Mouse (Mus musculus): ENCODE data around the gene Thrsp. TPM values are rescaled to one million over a fixed set of nuclear protein-coding genes. Genes with fewer than 3 reads are reported as not detected.

Gene Thrsp
- polyA plus RNA-seq, 1 experiment from 2014 or later = not detected

Other genes starting within 250 kb of the Thrsp start
- 2.5 and 2.9 TPM in 2 replicates for gene Usp35, start 85.7 kb downstream of the Thrsp start, polyA plus RNA-seq (2014; fragmentation: Nextera tagmentation; extraction: Ambion mirVana)
- gene Kctd21, start 85.4 kb downstream of the Thrsp start, polyA plus RNA-seq (2014; fragmentation: Nextera tagmentation; extraction: Ambion mirVana) = 4.6 and 5.8 TPM in 2 replicates
- gene Alg8, start 46.1 kb downstream of the Thrsp start, polyA plus RNA-seq (2014; fragmentation: Nextera tagmentation; extraction: Ambion mirVana) = 37.1 and 38.1 TPM in 2 replicates
- gene Ndufc2, start 17.7 kb downstream of the Thrsp start, polyA plus RNA-seq (2014; fragmentation: Nextera tagmentation; extraction: Ambion mirVana) = 371 and 375 TPM in 2 replicates
- 0.28 and 0.37 TPM in 2 replicates for gene Kctd14, start 33.6 kb upstream of the Thrsp start, polyA plus RNA-seq (2014; fragmentation: Nextera tagmentation; extraction: Ambion mirVana)
- gene Ints4, start 63.2 kb upstream of the Thrsp start, polyA plus RNA-seq (2014; fragmentation: Nextera tagmentation; extraction: Ambion mirVana) = 61.4 and 62.6 TPM in 2 replicates
- 33.5 and 35.5 TPM in 2 replicates for gene Aamdc, start 161.8 kb upstream of the Thrsp start, polyA plus RNA-seq (2014; fragmentation: Nextera tagmentation; extraction: Ambion mirVana)
- gene Rsf1, start 162.2 kb upstream of the Thrsp start, polyA plus RNA-seq (2014; fragmentation: Nextera tagmentation; extraction: Ambion mirVana) = 25.5 and 27.4 TPM in 2 replicates